Mouse (Mus musculus): ENCODE measurements around the gene Mex3a.

Gene Mex3a

GRCm38 (mm10) chr3:88529204-88530000 lies 2.8 kb upstream of the Mex3a start:
- DNase-seq, result no peak

- no peak for DNase-seq
Observed at GRCm38 (mm10) chr3:88530082-88530864, 1.9 kb upstream of the Mex3a start.

GRCm38 (mm10) chr3:88531348-88532298 lies 572 bp upstream of the Mex3a start:
- peak; percentile 82 for DNase-seq

GRCm38 (mm10) chr3:88532689-88533511 lies 705 bp downstream of the Mex3a start:
- DNase-seq, result no peak

- no peak for DNase-seq
Observed at GRCm38 (mm10) chr3:88533706-88534105, 1.5 kb downstream of the Mex3a start.

- DNase-seq, result no peak
Observed at GRCm38 (mm10) chr3:88535005-88535404, 2.8 kb downstream of the Mex3a start.

- DNase-seq, result no peak
Observed at GRCm38 (mm10) chr3:88535527-88535926, 3.3 kb downstream of the Mex3a start.

- peak; percentile 82 for DNase-seq
Observed at GRCm38 (mm10) chr3:88536103-88536930, 4.1 kb downstream of the Mex3a start.

- DNase-seq, result no peak
Observed at GRCm38 (mm10) chr3:88537146-88537545, 5.0 kb downstream of the Mex3a start.

- DNase-seq, result no peak
Observed at GRCm38 (mm10) chr3:88538271-88539145, 6.3 kb downstream of the Mex3a start.

- DNase-seq, result no peak
Observed at GRCm38 (mm10) chr3:88539397-88539796, 7.2 kb downstream of the Mex3a start.

- no peak for DNase-seq
Observed at GRCm38 (mm10) chr3:88540085-88540484, 7.9 kb downstream of the Mex3a start.

GRCm38 (mm10) chr3:88541622-88542401 lies 9.6 kb downstream of the Mex3a start:
- DNase-seq, result no peak

GRCm38 (mm10) chr3:88542486-88542885 lies 10.3 kb downstream of the Mex3a start:
- no peak for DNase-seq

GRCm38 (mm10) chr3:88543174-88543573 lies 11.0 kb downstream of the Mex3a start:
- no peak for DNase-seq

- no peak for DNase-seq
Observed at GRCm38 (mm10) chr3:88543651-88544410, 11.6 kb downstream of the Mex3a start.

GRCm38 (mm10) chr3:88544514-88544913 lies 12.3 kb downstream of the Mex3a start:
- DNase-seq, result no peak

GRCm38 (mm10) chr3:88544955-88545591 lies 12.9 kb downstream of the Mex3a start:
- no peak for DNase-seq
